Mouse (Mus musculus) liver, embryonic 13.5 days (tissue): ENCODE measurements around the gene Sla2. TPM values are rescaled to one million over a fixed set of nuclear protein-coding genes. Genes with fewer than 3 reads are reported as not detected.
"Not testable (repeated sequence)": the region's sequence is repeated elsewhere in the genome, so short reads cannot be mapped to it uniquely, and the experiment has no call there.

Experiments
- ATAC-seq: fragments of 200-750 bp; cut with Nextera tagmentation; 2 replicates; pipeline ENCODE4 v1.8.0; 2017; ENCODE audit warnings: low read depth, mild to moderate bottlenecking, moderate number of reproducible peaks, moderate library complexity
- DNase-seq: peaks from one replicate; pipeline ENCODE4 v3.0.0; 2022
- H3K27ac ChIP-seq: fragments of 300-500 bp; sonication (generic); 2 replicates; pipeline ENCODE4 v1.5.1; 2015; ENCODE audit warnings: moderate library complexity, mild to moderate bottlenecking, inconsistent platforms
- H3K27me3 ChIP-seq: fragments of 300-500 bp; sonication (generic); 2 replicates; pipeline ENCODE4 v1.6.1; 2015; ENCODE audit warnings: mild to moderate bottlenecking, inconsistent platforms
- H3K36me3 ChIP-seq: fragments of 300-500 bp; sonication (generic); 2 replicates; pipeline ENCODE4 v1.6.1; 2015; ENCODE audit warnings: mild to moderate bottlenecking, inconsistent platforms
- H3K4me1 ChIP-seq: fragments of 300-500 bp; sonication (generic); replicated peaks from 2 replicates; pipeline ENCODE4 v1.6.1; 2015; ENCODE audit warnings: inconsistent platforms
- H3K4me2 ChIP-seq: fragments of 300-500 bp; sonication (generic); 2 replicates; pipeline ENCODE4 v1.6.1; 2015; ENCODE audit warnings: inconsistent platforms, mild to moderate bottlenecking, moderate library complexity
- H3K4me3 ChIP-seq: fragments of 300-500 bp; sonication (generic); replicated peaks from 2 replicates; pipeline ENCODE4 v1.5.1; 2015; ENCODE audit warnings: mild to moderate bottlenecking, inconsistent platforms
- H3K9ac ChIP-seq: fragments of 300-500 bp; sonication (generic); 2 replicates; pipeline ENCODE4 v1.6.1; 2015; ENCODE audit warnings: mild to moderate bottlenecking, inconsistent platforms
- H3K9me3 ChIP-seq: fragments of 300-500 bp; sonication (generic); replicated peaks from 2 replicates; pipeline ENCODE4 v1.6.1; 2016; ENCODE audit warnings: inconsistent platforms
- WGBS: fragments of 180-500 bp; shearing (Covaris S2); methylation state at CpG from one replicate; pipeline ENCODE4 v1.1.7; 2015; ENCODE audit not compliant: insufficient replicate concordance; 5-methylcytosine and 5-hydroxymethylcytosine counted together
- polyA plus RNA-seq: library from polyadenylated mRNA; unstranded; fragments of >200 nt; fragmentation: Nextera tagmentation; extraction: Ambion mirVana; gene quantifications from 2 replicates; pipeline ENCODE4 v1.2.1, GENCODE M21; 2015

Gene Sla2
- polyA plus RNA-seq, 1 experiment from 2014 or later, result 3.1 TPM

- not testable (repeated sequence) for ATAC-seq, H3K4me3 ChIP-seq, DNase-seq, H3K4me2 ChIP-seq, H3K36me3 ChIP-seq, H3K27me3 ChIP-seq, H3K9ac ChIP-seq, H3K9me3 ChIP-seq
- Histone ChIP-seq H3K27ac (peak overlapping the region; percentile 92), H3K4me1 (peaks cover 65% of the 10 kb centered on the region)
- 67% methylated on average over 2 of the region's 2 CpGs for WGBS
Measured at GRCm38 (mm10) chr2:156885666-156886065, 1.3 kb downstream of the Sla2 start.

DNA sequence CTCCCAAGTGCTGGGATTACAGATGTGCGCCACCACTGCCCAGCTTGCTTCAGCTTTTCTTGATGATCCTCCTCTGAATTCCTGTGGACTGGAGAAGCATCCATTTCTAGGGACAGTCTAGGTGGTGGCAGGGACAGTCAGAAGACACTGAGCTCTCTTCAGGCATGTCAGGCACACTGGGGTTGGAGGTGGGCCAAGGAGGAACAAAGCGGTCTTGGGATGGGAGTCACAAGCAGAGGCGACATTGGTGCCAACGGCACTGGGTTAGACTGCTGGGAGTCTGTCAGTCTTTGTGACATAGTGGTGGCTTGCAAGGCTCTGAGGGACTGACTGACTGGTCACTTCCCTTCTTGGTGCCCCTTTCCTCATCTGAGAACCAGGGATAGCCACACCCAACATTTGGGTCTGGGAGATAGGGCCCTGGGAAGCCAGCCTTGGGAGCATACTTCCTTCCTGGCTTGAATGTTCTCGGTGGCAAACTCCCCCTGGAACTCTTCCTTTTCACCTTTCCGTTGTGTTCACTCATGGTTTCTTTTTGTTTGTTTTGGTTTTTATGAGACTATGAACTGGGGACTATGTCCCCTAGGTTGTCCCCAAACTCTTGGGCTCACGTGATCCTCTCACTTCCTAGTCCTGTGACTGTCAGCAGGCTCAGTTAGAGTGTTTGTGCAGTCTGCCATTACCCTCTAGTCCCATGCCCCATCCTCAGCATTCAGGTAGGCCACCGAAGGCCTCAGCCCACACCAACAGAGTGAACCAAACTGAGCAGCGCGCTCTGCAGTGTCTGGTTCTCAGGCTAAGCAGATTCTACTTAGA is 2.4 kb downstream of the Sla2 start:
- Histone ChIP-seq H3K27ac (peak overlapping the region; percentile 92), H3K27me3 (no peaks in the 10 kb centered on the region), H3K4me3 (no peak overlapping the region), H3K4me1 (peaks cover 76% of the 10 kb centered on the region), H3K36me3 (no peaks in the 10 kb centered on the region), H3K9ac (peak overlapping the region; percentile 64), H3K4me2 (peak overlapping the region; percentile 42), H3K9me3 (no peaks in the 10 kb centered on the region)
- WGBS, result 54% methylated on average over 10 of the region's 10 CpGs
- ATAC-seq, result peak; percentile 24
- DNase-seq, result peak; percentile 54

GRCm38 (mm10) chr2:156882431-156883001 is 4.5 kb downstream of the Sla2 start:
- Histone ChIP-seq H3K4me2 (peak overlapping the region; percentile 68), H3K36me3 (no peaks in the 10 kb centered on the region), H3K27me3 (no peaks in the 10 kb centered on the region), H3K27ac (peak overlapping the region; percentile 92), H3K9me3 (no peaks in the 10 kb centered on the region), H3K4me1 (peaks cover 96% of the 10 kb centered on the region), H3K9ac (peak overlapping the region; percentile 67), H3K4me3 (peak overlapping the region; percentile 37)
- DNase-seq, result peak; percentile 87
- 5% methylated on average over 10 of the region's 10 CpGs for WGBS
- peak; percentile 96 for ATAC-seq

DNA sequence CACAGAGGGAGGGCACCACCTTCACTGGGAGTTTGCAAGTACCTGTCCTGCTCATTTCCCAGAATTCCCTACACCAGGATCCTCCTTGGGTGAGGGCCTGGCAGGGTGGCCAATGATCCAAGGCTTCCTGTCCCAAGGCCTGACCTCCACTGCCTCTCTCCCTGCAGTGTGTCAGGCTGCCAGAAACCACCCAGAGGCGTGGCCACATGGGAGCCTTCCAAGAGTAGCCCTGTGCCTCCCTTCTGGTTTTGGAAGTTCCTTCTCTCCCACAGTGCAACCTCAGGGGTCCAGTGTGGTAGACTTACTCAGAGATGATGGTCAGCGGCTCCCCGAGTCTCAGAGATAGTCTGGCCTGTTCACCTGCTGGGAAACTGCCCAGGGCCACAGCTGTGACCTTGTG is 7.5 kb downstream of the Sla2 start:
- no peak overlapping the region for H3K4me3 ChIP-seq
- peaks cover 72% of the 10 kb centered on the region for H3K4me1 ChIP-seq
- WGBS, result 61% methylated on average over 3 of the region's 3 CpGs
- peak overlapping the region; percentile 73 for H3K27ac ChIP-seq
- DNase-seq, result no peak
- ATAC-seq, result no peak
- H3K9me3 ChIP-seq, result no peaks in the 10 kb centered on the region
- peaks cover 10% of the 10 kb centered on the region for H3K36me3 ChIP-seq
- H3K9ac ChIP-seq, result peak overlapping the region; percentile 33; the same call in 1 of the 2 replicates
- H3K27me3 ChIP-seq, result no peaks in the 10 kb centered on the region
- no peak overlapping the region for H3K4me2 ChIP-seq

- no peaks in the 10 kb centered on the region for H3K27me3 ChIP-seq
- H3K4me1 ChIP-seq, result peaks cover 67% of the 10 kb centered on the region
- 0 out of 2 replicates have a peak overlapping the region, but pooled peaks have one; percentile 10 for H3K9ac ChIP-seq
- ATAC-seq (no peak), DNase-seq (no peak)
- H3K36me3 ChIP-seq, result peaks cover 28% of the 10 kb centered on the region
- WGBS, result 24% methylated on average over 9 of the region's 9 CpGs
- H3K27ac ChIP-seq, result 0 out of 2 replicates have a peak overlapping the region, but pooled peaks have one; percentile 13
- no peak overlapping the region for H3K4me3 ChIP-seq
- H3K9me3 ChIP-seq, result no peaks in the 10 kb centered on the region
- H3K4me2 ChIP-seq, result no peak overlapping the region
Measured at GRCm38 (mm10) chr2:156877726-156878125, 9.3 kb downstream of the Sla2 start.

- WGBS, result 92% methylated on average over 4 of the region's 4 CpGs
- no peak for ATAC-seq
- Histone ChIP-seq H3K4me2 (no peak overlapping the region), H3K4me1 (peaks cover 57% of the 10 kb centered on the region), H3K9me3 (no peaks in the 10 kb centered on the region), H3K36me3 (peaks cover 56% of the 10 kb centered on the region), H3K27me3 (no peaks in the 10 kb centered on the region), H3K4me3 (no peak overlapping the region), H3K9ac (no peak overlapping the region), H3K27ac (peak overlapping the region; percentile 68; the same call in 1 of the 2 replicates)
- no peak for DNase-seq
Measured at GRCm38 (mm10) chr2:156874760-156875510, 12.1 kb downstream of the Sla2 start.

DNA sequence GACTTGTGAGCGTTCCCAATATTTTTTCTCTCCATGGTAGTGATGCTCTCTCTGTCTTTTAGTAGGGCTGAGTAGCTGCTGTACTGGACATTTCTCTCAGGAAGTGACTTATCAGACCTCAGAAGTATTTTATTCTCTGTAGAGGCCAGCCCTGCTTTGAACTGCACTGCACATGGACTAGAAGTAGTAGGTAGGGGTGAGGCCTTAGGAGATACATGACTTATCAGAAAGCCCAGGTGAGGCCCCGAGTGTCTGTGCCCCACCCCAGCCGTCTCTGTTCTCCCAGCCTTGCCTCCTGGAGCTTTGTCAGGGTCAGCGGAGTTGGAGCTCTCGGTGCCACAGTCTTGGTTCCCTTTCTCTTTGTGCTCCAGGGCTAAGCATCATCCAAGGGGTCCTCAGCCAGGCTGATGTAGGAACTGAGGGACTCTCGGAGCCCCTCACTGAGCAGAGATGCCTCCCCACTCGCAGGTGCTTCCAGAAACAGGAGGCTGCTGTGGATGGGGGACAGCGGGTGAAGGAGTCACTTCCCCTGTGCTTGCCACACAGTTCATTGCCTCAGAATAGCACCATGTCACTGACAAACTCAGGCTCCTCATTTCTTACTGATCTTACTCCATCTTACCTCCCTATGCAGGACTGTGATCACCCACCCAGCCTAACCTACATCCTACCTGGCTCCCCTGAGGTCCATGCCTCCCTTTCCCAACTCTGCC is 12.8 kb downstream of the Sla2 start:
- ATAC-seq, result peak; percentile 62

DNA sequence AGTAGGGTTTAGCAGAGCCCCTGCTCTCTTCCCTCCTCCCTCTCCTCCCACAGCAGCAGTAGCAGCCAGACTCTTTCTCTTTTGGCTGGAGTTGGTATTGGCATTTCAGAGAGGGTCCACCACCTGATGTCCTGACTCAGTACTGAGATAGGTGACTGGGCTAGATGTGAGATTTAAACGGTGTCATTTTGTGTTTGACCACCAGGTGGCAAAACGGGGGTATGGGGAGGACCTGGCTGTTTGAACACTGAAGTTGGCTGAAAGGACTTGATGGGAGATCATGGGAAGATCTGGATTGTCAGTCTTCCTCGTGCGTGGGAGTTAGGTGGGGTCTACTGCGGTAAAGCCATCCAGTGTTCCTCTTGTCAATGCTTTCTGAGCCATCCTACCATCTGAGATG is 13.4 kb downstream of the Sla2 start:
- DNase-seq, result no peak
- H3K4me3 ChIP-seq, result no peak overlapping the region
- peak; percentile 73 for ATAC-seq
- H3K4me2 ChIP-seq, result 0 out of 2 replicates have a peak overlapping the region, but pooled peaks have one; percentile 6
- H3K4me1 ChIP-seq, result peaks cover 57% of the 10 kb centered on the region
- 28% methylated on average over 5 of the region's 5 CpGs for WGBS
- H3K9me3 ChIP-seq, result no peaks in the 10 kb centered on the region
- no peaks in the 10 kb centered on the region for H3K27me3 ChIP-seq
- peaks cover 69% of the 10 kb centered on the region for H3K36me3 ChIP-seq
- H3K27ac ChIP-seq, result peak overlapping the region; percentile 68
- H3K9ac ChIP-seq, result peak overlapping the region; percentile 36; the same call in 1 of the 2 replicates

More for the DNA sequence above, 12.8 kb downstream of the Sla2 start:
- WGBS, result 65% methylated on average over 8 of the region's 8 CpGs
- Histone ChIP-seq H3K9me3 (no peaks in the 10 kb centered on the region), H3K4me1 (peaks cover 57% of the 10 kb centered on the region), H3K4me2 (0 out of 2 replicates have a peak overlapping the region, but pooled peaks have one; percentile 6), H3K36me3 (peaks cover 63% of the 10 kb centered on the region), H3K27ac (peak overlapping the region; percentile 68), H3K27me3 (no peaks in the 10 kb centered on the region), H3K9ac (peak overlapping the region; percentile 36), H3K4me3 (no peak overlapping the region)
- no peak for DNase-seq

DNA sequence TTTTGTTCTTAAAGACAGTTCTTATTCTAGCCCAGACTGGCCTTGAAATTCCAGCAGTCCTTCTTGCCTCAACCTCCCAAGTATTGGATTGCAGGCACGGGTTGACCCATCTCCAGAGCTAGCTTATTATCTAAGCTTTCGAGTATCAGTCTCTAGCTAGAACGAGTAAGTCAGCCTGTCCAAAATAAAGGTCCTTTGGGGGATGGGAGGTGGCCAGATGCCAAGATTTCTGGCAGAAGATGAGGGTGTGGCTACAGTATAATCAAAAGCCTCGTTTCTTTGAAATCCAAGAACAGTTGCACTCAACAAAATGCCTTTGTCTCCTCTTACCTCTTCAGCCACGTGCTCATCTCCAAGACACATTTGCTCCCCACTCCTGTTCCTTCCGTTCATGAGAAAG is 16.5 kb downstream of the Sla2 start:
- no peak for ATAC-seq
- H3K4me2 ChIP-seq, result no peak overlapping the region
- no peak overlapping the region for H3K9ac ChIP-seq
- peaks cover 100% of the 10 kb centered on the region for H3K36me3 ChIP-seq
- H3K4me3 ChIP-seq, result no peak overlapping the region
- 44% methylated on average over 6 of the region's 6 CpGs for WGBS
- no peaks in the 10 kb centered on the region for H3K27me3 ChIP-seq
- peaks cover 60% of the 10 kb centered on the region for H3K4me1 ChIP-seq
- no peak overlapping the region for H3K27ac ChIP-seq
- no peak for DNase-seq
- no peaks in the 10 kb centered on the region for H3K9me3 ChIP-seq

DNA sequence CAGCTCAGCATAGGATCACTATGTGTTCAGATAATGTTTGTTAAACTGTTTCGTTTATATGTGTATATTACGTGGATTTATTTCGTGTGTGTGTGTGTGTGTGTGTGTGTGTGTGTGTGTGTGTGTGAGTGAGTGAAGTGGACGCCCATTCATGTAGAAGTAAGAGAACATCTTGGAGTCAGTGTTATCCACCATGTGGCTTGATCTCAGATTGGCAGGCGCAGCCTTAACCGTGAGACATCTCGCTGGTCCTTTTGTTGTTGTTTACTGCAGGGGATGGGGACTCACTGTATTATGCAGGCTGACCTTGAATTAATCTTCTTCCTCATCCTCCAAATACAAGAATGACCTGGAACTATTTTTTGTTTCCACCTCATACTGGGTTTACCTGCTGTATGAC is 17.4 kb downstream of the Sla2 start:
- ATAC-seq (no peak), DNase-seq (no peak)
- Histone ChIP-seq H3K9me3 (no peaks in the 10 kb centered on the region), H3K9ac (no peak overlapping the region), H3K27me3 (no peaks in the 10 kb centered on the region), H3K4me3 (no peak overlapping the region), H3K27ac (no peak overlapping the region), H3K4me2 (no peak overlapping the region), H3K36me3 (peaks cover 99% of the 10 kb centered on the region), H3K4me1 (peaks cover 66% of the 10 kb centered on the region)
- 81% methylated on average over 7 of the region's 7 CpGs for WGBS
